9 mouse cellular contexts compared by ENCODE assay signal in the genomic region with DNA sequence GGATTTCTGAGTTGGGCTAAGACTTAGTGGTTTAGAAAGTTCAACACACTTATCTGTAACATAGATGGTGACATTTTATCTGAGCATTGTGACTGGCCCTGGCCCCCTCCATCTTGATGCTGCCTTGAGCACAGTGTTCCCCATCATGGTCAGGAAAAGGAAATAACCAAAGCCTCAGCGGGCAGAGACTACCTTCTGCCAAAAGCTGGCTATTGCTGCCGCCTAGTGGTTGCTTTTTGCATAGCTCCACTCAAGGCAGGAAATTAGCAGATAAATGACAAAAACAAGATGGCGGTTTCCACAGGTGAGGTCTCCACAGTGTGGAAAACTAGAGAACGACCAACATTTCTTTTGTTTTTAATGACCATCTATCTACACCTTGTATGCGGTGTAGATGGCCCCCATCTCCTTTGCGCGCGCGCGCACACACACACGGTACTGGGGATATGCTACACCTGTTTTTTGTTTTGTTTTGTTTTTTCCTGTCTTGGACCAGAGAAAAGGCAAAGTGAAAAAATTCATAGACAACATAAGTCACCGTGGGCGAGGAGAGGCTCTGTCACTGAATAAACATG. TPM values are rescaled to one million over a fixed set of nuclear protein-coding genes. Genes with fewer than 3 reads are reported as not detected.
DNase-seq lines count a peak whose midpoint lies in the region; ATAC-seq and TF ChIP-seq lines count a peak whose summit lies in the region.
"Had no signal": no experiment of that assay in that cellular context is flagged by ENCODE, and none has a peak within 500 bp of the region (broad histone marks: within the 10 kb centered on the region; RNA-seq: fewer than 3 reads in every experiment).

No protein-coding gene starts in this region.

- H3K4me2 ChIP-seq in heart, embryonic 12.5 days, result no peak overlapping the region
- H3K4me2 ChIP-seq in lung, embryonic 14.5 days, result no peak overlapping the region

- H3K27ac ChIP-seq in ES-Bruce4 (ENCODE audit: insufficient read depth, low read length), result no peak overlapping the region
- no peak overlapping the region for H3K27ac ChIP-seq in heart, embryonic 12.5 days (ENCODE audit: poor library complexity, severe bottlenecking)
- H3K27ac ChIP-seq in lung, embryonic 14.5 days (ENCODE audit: low read depth), result no peak overlapping the region

- peak overlapping the region; percentile 65 for H3K9ac ChIP-seq in ES-Bruce4 (ENCODE audit: low read depth, poor library complexity, severe bottlenecking)
- no peak overlapping the region for H3K9ac ChIP-seq in heart, embryonic 12.5 days
- H3K9ac ChIP-seq in lung, embryonic 14.5 days, result no peak overlapping the region

- H3K9me3 ChIP-seq in ES-Bruce4 (replicated peaks; ENCODE audit: control insufficient read depth, insufficient read depth, low read length, poor library complexity, severe bottlenecking), result no peaks in the 10 kb centered on the region
- no peaks in the 10 kb centered on the region for H3K9me3 ChIP-seq in heart, embryonic 12.5 days (replicated peaks)
- H3K9me3 ChIP-seq in lung, embryonic 14.5 days (ENCODE audit: low read depth, low read length), result no peaks in the 10 kb centered on the region

- 47% methylated on average over 13 of the region's 13 CpGs for WGBS in heart, embryonic 12.5 days
- 52% methylated on average over 13 of the region's 13 CpGs for WGBS in large intestine, adult 2 months
- WGBS in lung, embryonic 14.5 days, result 50% methylated on average over 13 of the region's 13 CpGs

- TF ChIP-seq CTCF in ES-Bruce4 (IDR thresholded peaks at IDR 0.05; ENCODE audit: low read depth, low read length), result peak; percentile 76
- TF ChIP-seq CTCF in lung, embryonic 14.5 days (IDR thresholded peaks at IDR 0.05; ENCODE audit: low read depth), result peak; percentile 96

- TF ChIP-seq EP300 in ES-Bruce4 (IDR thresholded peaks at IDR 0.05; ENCODE audit: insufficient read depth, low read depth, low read length), result no peak

- no peaks in the 10 kb centered on the region for H3K4me1 ChIP-seq in ES-Bruce4 (ENCODE audit: control insufficient read depth, insufficient read depth, low read length)
- H3K4me1 ChIP-seq in heart, embryonic 12.5 days (replicated peaks), result peaks cover 12% of the 10 kb centered on the region
- H3K4me1 ChIP-seq in lung, embryonic 14.5 days (ENCODE audit: insufficient read depth), result no peaks in the 10 kb centered on the region

- H3K4me3 ChIP-seq in ES-Bruce4 (ENCODE audit: low read depth, low read length), result peak overlapping the region; percentile 43
- H3K4me3 ChIP-seq in heart, embryonic 12.5 days, result no peak overlapping the region
- H3K4me3 ChIP-seq in lung, embryonic 14.5 days (ENCODE audit: low read depth, low read length), result no peak overlapping the region
- H3K4me3 ChIP-seq: megakaryocyte, embryonic 14.5 days had no signal

- peak; percentile 81 to 85 for DNase-seq in adrenal gland, adult 18-20 months (ENCODE audit: low spot score in 2 of 2)
- peak; percentile 82 for DNase-seq in embryo, embryonic 11 days
- DNase-seq in large intestine, adult 2 months (ENCODE audit: low read depth, low spot score), result peak; percentile 46
- DNase-seq in lung, embryonic 14.5 days, result peak; percentile 91
- DNase-seq in right cerebral cortex, postnatal 14 days, result peak; percentile 84
- DNase-seq in urinary bladder, postnatal 14 days (ENCODE audit: low spot score), result peak; percentile 88

- TF ChIP-seq POLR2A in ES-Bruce4 (IDR thresholded peaks at IDR 0.05; ENCODE audit: insufficient read depth, low read length), result no peak

- no peaks in the 10 kb centered on the region for H3K36me3 ChIP-seq in ES-Bruce4 (ENCODE audit: control insufficient read depth, insufficient read depth, low read length, poor library complexity, severe bottlenecking)
- H3K36me3 ChIP-seq in heart, embryonic 12.5 days, result no peaks in the 10 kb centered on the region
- H3K36me3 ChIP-seq in lung, embryonic 14.5 days (ENCODE audit: insufficient read depth), result no peaks in the 10 kb centered on the region

- no peaks in the 10 kb centered on the region for H3K27me3 ChIP-seq in ES-Bruce4 (ENCODE audit: control insufficient read depth, insufficient read depth, low read length, poor library complexity, severe bottlenecking)
- H3K27me3 ChIP-seq in heart, embryonic 12.5 days (replicated peaks), result 0 out of 2 replicates have a peak, but pooled peaks cover 3% of the 10 kb centered on the region
- H3K27me3 ChIP-seq in lung, embryonic 14.5 days (ENCODE audit: insufficient read depth, low read length), result no peaks in the 10 kb centered on the region

- peak; percentile 43; the same call in 1 of the 2 replicates for ATAC-seq in heart, embryonic 12.5 days (ENCODE audit: insufficient number of reproducible peaks, low FRiP score)
- no peak; the same call in 1 of the 2 replicates for ATAC-seq in lung, embryonic 14.5 days (ENCODE audit: insufficient read depth)

RNA-seq across cellular contexts. Expression of a gene that starts 7.4 kb away (rescaled TPM):
- polyA plus RNA-seq in ES-Bruce4 (2011; ENCODE audit: insufficient read depth, insufficient read length, low read depth, missing spikeins), result not detected in 2 replicates
- not detected for total RNA-seq in adrenal gland, adult 18-20 months (2021)
- not detected in 2 replicates for polyA plus RNA-seq in heart, embryonic 12.5 days (2016; fragmentation: Nextera tagmentation; extraction: Ambion mirVana)
- 0.15 and 0.19 TPM in 2 replicates for polyA plus RNA-seq in large intestine, adult 2 months (2012; rRNA removed)
- polyA plus RNA-seq in lung, embryonic 14.5 days (2014; fragmentation: Nextera tagmentation; extraction: Ambion mirVana), result not detected in 2 replicates

RNA-seq across cellular contexts. Expression of a gene that starts 26.0 kb away (rescaled TPM):
- not detected in 2 replicates for polyA plus RNA-seq in ES-Bruce4 (2011; ENCODE audit: insufficient read depth, insufficient read length, low read depth, missing spikeins)
- 100 to 1,000 TPM in 1 of 2 experiments, 10 to 100 TPM in 1; 81.9 to 164 TPM for total RNA-seq in adrenal gland, adult 18-20 months (2021)
- polyA plus RNA-seq in heart, embryonic 12.5 days (2016; fragmentation: Nextera tagmentation; extraction: Ambion mirVana), result 2.8 and 3.4 TPM in 2 replicates
- polyA plus RNA-seq in large intestine, adult 2 months (2012; rRNA removed), result 2.9 and 3.6 TPM in 2 replicates
- 1.1 and 1.2 TPM in 2 replicates for polyA plus RNA-seq in lung, embryonic 14.5 days (2014; fragmentation: Nextera tagmentation; extraction: Ambion mirVana)

RNA-seq across cellular contexts. Expression of a gene that starts 45.3 kb away (rescaled TPM):
- 5.3 and 6.3 TPM in 2 replicates for polyA plus RNA-seq in ES-Bruce4 (2011; ENCODE audit: insufficient read depth, insufficient read length, low read depth, missing spikeins)
- total RNA-seq in adrenal gland, adult 18-20 months (2021), result 10 to 100 TPM; 17.8 to 18.4 TPM
- 0.63 and 1.3 TPM in 2 replicates for polyA plus RNA-seq in heart, embryonic 12.5 days (2016; fragmentation: Nextera tagmentation; extraction: Ambion mirVana)
- 17.3 and 73.4 TPM in 2 replicates for polyA plus RNA-seq in large intestine, adult 2 months (2012; rRNA removed)
- 1.9 and 2.4 TPM in 2 replicates for polyA plus RNA-seq in lung, embryonic 14.5 days (2014; fragmentation: Nextera tagmentation; extraction: Ambion mirVana)
